Mouse (Mus musculus) liver, embryonic 14 days (tissue): ENCODE measurements around the gene Fam189b. TPM values are rescaled to one million over a fixed set of nuclear protein-coding genes. Genes with fewer than 3 reads are reported as not detected.

Source experiments
- polyA plus RNA-seq: library from polyadenylated mRNA; depleted of rRNA; stranded (reverse); fragments of >200 nt; gene quantifications from 2 replicates; pipeline ENCODE4 v1.2.3, GENCODE M21; 2012; rRNA removed

Gene Fam189b
- polyA plus RNA-seq = 3.6 and 3.7 TPM in 2 replicates

GRCm38 (mm10) chr3:89183058-89183958 lies at the start of gene Fam189b:
Gene Fam189b (plus strand): TSS chr3:89183143.

GRCm38 (mm10) chr3:89135958-89136357 lies 47.0 kb upstream of the Fam189b start, which contains the start of gene Pklr:
Gene Pklr (plus strand): TSS chr3:89136142.

GRCm38 (mm10) chr3:89159616-89160344 lies 23.2 kb upstream of the Fam189b start, which contains the start of gene Hcn3:
Gene Hcn3 (minus strand): TSS chr3:89160196.

GRCm38 (mm10) chr3:89164506-89165267 lies 18.3 kb upstream of the Fam189b start, which contains the start of gene Clk2:
Gene Clk2 (plus strand): TSS chr3:89164795.

GRCm38 (mm10) chr3:89177242-89178106 lies 5.5 kb upstream of the Fam189b start, which contains the start of gene Scamp3:
Gene Scamp3 (plus strand): TSS chr3:89177473.

GRCm38 (mm10) chr3:89202253-89203141 lies 19.6 kb downstream of the Fam189b start, which contains the start of gene Gba:
Gene Gba (plus strand): TSS chr3:89202928.

GRCm38 (mm10) chr3:89214681-89215411 lies 31.9 kb downstream of the Fam189b start, which contains the start of gene Thbs3:
Gene Thbs3 (plus strand): TSS chr3:89215180.

GRCm38 (mm10) chr3:89226900-89227299 lies 44.0 kb downstream of the Fam189b start, which contains the start of gene Mtx1:
Gene Mtx1 (minus strand): TSS chr3:89227088.

GRCm38 (mm10) chr3:89228836-89229235 lies 45.9 kb downstream of the Fam189b start, which contains the start of gene Muc1:
Gene Muc1 (plus strand): TSS chr3:89229057.

Other genes with a start within 250 kb of the Fam189b start
- gene Ash1l, start 232.5 kb upstream of the Fam189b start, polyA plus RNA-seq = 3.1 and 3.6 TPM in 2 replicates
- gene Dap3, start 232.0 kb upstream of the Fam189b start, polyA plus RNA-seq = 58.5 and 61.9 TPM in 2 replicates
- gene Rusc1, start 89.8 kb upstream of the Fam189b start, polyA plus RNA-seq = 4.5 and 5.2 TPM in 2 replicates
- gene Gm43738, start 82.0 kb upstream of the Fam189b start, polyA plus RNA-seq = not detected in 2 replicates
- gene Fdps, start 81.2 kb upstream of the Fam189b start, polyA plus RNA-seq = 120 and 142 TPM in 2 replicates
- gene Pklr, start 47.0 kb upstream of the Fam189b start, polyA plus RNA-seq = 123 and 144 TPM in 2 replicates
- gene Hcn3, start 22.9 kb upstream of the Fam189b start, polyA plus RNA-seq = 0.23 and 0.28 TPM in 2 replicates
- gene Clk2, start 18.3 kb upstream of the Fam189b start, polyA plus RNA-seq = 26.2 and 28.4 TPM in 2 replicates
- gene Scamp3, start 5.7 kb upstream of the Fam189b start, polyA plus RNA-seq = 31.9 and 35.9 TPM in 2 replicates
- gene Gba, start 19.8 kb downstream of the Fam189b start, polyA plus RNA-seq = 14.6 and 18.2 TPM in 2 replicates
- 1.1 and 3.1 TPM in 2 replicates for gene Thbs3, start 32.0 kb downstream of the Fam189b start, polyA plus RNA-seq
- gene Mtx1, start 43.9 kb downstream of the Fam189b start, polyA plus RNA-seq = 71.4 and 87.2 TPM in 2 replicates
- 0.08 and 0.14 TPM in 2 replicates for gene Muc1, start 45.9 kb downstream of the Fam189b start, polyA plus RNA-seq
- gene Krtcap2, start 62.8 kb downstream of the Fam189b start, polyA plus RNA-seq = 23.3 and 25.5 TPM in 2 replicates
- gene Trim46, start 63.2 kb downstream of the Fam189b start, polyA plus RNA-seq = 0.19 and 0.23 TPM in 2 replicates
- 82.7 and 87.0 TPM in 2 replicates for gene Dpm3, start 76.2 kb downstream of the Fam189b start, polyA plus RNA-seq
- 14.5 and 16.6 TPM in 2 replicates for gene Slc50a1, start 87.4 kb downstream of the Fam189b start, polyA plus RNA-seq
- 3.6 and 3.7 TPM in 2 replicates for gene Efna1, start 98.0 kb downstream of the Fam189b start, polyA plus RNA-seq
- gene Efna3, start 139.8 kb downstream of the Fam189b start, polyA plus RNA-seq = 0.03 and 0.15 TPM in 2 replicates
- gene Efna4, start 154.9 kb downstream of the Fam189b start, polyA plus RNA-seq = 0.82 and 0.97 TPM in 2 replicates
- gene Adam15, start 166.9 kb downstream of the Fam189b start, polyA plus RNA-seq = 5.7 and 6.1 TPM in 2 replicates
- gene Dcst2, start 178.8 kb downstream of the Fam189b start, polyA plus RNA-seq = 0.03 and 0.06 TPM in 2 replicates
- gene Dcst1, start 182.1 kb downstream of the Fam189b start, polyA plus RNA-seq = 0.01 TPM in 1 of 2 replicates, not detected in the other
- gene Zbtb7b, start 211.6 kb downstream of the Fam189b start, polyA plus RNA-seq = 5.4 and 7.3 TPM in 2 replicates
- gene Lenep, start 219.7 kb downstream of the Fam189b start, polyA plus RNA-seq = 0.49 and 0.61 TPM in 2 replicates
- gene Flad1, start 228.7 kb downstream of the Fam189b start, polyA plus RNA-seq = 9.2 and 9.8 TPM in 2 replicates
- 124 and 141 TPM in 2 replicates for gene Cks1b, start 235.2 kb downstream of the Fam189b start, polyA plus RNA-seq
- 34.7 and 39.6 TPM in 2 replicates for gene Shc1, start 235.3 kb downstream of the Fam189b start, polyA plus RNA-seq
- 13.1 and 15.0 TPM in 2 replicates for gene Pygo2, start 247.1 kb downstream of the Fam189b start, polyA plus RNA-seq